Comparison of ENCODE assay signal across 10 mouse cellular contexts in the genomic region with DNA sequence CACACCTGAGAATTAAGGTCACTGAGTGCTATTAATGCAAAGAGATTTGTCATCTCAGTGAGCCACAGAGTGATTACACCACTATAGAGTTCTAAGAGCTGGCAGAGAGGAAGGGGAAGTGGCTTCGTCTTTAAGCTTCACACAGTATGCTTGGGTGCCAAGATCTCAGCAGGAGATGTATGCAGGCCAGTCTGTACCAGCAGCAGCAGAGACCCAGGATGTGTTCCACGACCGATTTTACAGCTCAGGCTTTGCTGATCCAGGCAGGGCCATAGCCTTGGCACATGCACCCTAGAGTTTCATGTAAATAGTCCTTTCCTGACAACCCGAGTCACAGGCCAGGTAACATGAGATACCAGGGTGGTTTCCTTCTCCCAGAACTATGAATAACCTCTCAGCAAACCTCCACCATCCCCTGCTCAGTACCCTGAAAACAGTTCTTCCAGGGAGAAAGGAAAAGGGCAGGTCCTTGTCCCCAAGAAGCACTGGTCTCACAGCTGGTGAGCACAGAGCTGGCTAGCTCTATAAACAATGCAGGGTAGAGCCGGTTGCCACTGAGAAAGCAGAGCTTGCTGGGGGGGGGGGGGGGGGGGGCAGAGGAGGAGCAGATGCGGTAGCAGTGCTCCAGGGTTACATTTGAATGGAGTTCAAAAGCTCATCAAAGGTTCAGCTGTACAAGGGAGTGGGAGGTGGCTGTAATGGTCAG.
DNase-seq lines count a peak whose midpoint lies in the region; ATAC-seq and TF ChIP-seq lines count a peak whose summit lies in the region.
"Had no signal": no experiment of that assay in that cellular context is flagged by ENCODE, and none has a peak within 500 bp of the region (broad histone marks: within the 10 kb centered on the region; RNA-seq: fewer than 3 reads in every experiment).

No protein-coding gene starts in this region.

- peak; percentile 98 for ATAC-seq in activated CD4-positive, CD25-positive, alpha-beta regulatory T cell, adult 4 months
- ATAC-seq in hindbrain, embryonic 13.5 days (ENCODE audit: low FRiP score): 0 out of 2 replicates have a peak, but pooled peaks have one; percentile 28

- H3K9ac ChIP-seq in hindbrain, embryonic 13.5 days: no peak overlapping the region
- H3K9ac ChIP-seq: lung, embryonic 15.5 days had no signal

- DNase-seq in lung, adult 18-20 months: peak; percentile 5 to 9
- no peak for DNase-seq in lung, adult 2 months
- peak; percentile 65 for DNase-seq in thymus, adult 2 months
- DNase-seq in adrenal gland, adult 8-10 months: no peak
- no peak for DNase-seq in kidney, postnatal 10 days
- DNase-seq in kidney, postnatal 14 days: no peak
- DNase-seq: heart, adult 18-20 months had no signal

- no peak for TF ChIP-seq CTCF in lung, adult 2 months (IDR thresholded peaks at IDR 0.05; ENCODE audit: insufficient read depth, low read length)
- no peak for TF ChIP-seq CTCF in thymus, adult 2 months (IDR thresholded peaks at IDR 0.05; ENCODE audit: borderline replicate concordance, control insufficient read depth, extremely low read depth, insufficient read depth, low read length, poor library complexity)

- no peak overlapping the region for H3K4me3 ChIP-seq in lung, adult 2 months (replicated peaks; ENCODE audit: extremely low read depth, low read depth, low read length)
- no peak overlapping the region for H3K4me3 ChIP-seq in hindbrain, embryonic 13.5 days
- H3K4me3 ChIP-seq in thymus, adult 2 months (ENCODE audit: control insufficient read depth, insufficient read depth, low read length): no peak overlapping the region
- H3K4me3 ChIP-seq: lung, embryonic 15.5 days had no signal

- no peaks in the 10 kb centered on the region for H3K9me3 ChIP-seq in hindbrain, embryonic 13.5 days
- H3K9me3 ChIP-seq: lung, embryonic 15.5 days had no signal

- H3K36me3 ChIP-seq in hindbrain, embryonic 13.5 days: no peaks in the 10 kb centered on the region
- no peaks in the 10 kb centered on the region for H3K36me3 ChIP-seq in thymus, adult 2 months (ENCODE audit: control insufficient read depth, insufficient read depth, low read length)
- H3K36me3 ChIP-seq: lung, embryonic 15.5 days had no signal

- H3K27ac ChIP-seq in hindbrain, embryonic 13.5 days: no peak overlapping the region
- H3K27ac ChIP-seq in thymus, adult 2 months (ENCODE audit: control insufficient read depth, insufficient read depth, low read length): peak overlapping the region; percentile 92
- H3K27ac ChIP-seq: lung, embryonic 15.5 days had no signal

- 20% methylated on average over 6 of the region's 6 CpGs for WGBS in lung, adult 2 months
- WGBS in hindbrain, embryonic 13.5 days: 13% methylated on average over 6 of the region's 6 CpGs
- WGBS in thymus, adult 2 months: 1% methylated on average over 6 of the region's 6 CpGs

- H3K4me1 ChIP-seq in lung, adult 2 months (ENCODE audit: control insufficient read depth, insufficient read depth, low read length): peaks cover 6% of the 10 kb centered on the region
- H3K4me1 ChIP-seq in hindbrain, embryonic 13.5 days (replicated peaks): 0 out of 2 replicates have a peak, but pooled peaks cover 2% of the 10 kb centered on the region
- H3K4me1 ChIP-seq in thymus, adult 2 months (replicated peaks; ENCODE audit: control insufficient read depth, insufficient read depth, low read length): peaks cover 19% of the 10 kb centered on the region

- H3K4me2 ChIP-seq in hindbrain, embryonic 13.5 days: no peak overlapping the region
- H3K4me2 ChIP-seq: lung, embryonic 15.5 days had no signal

- TF ChIP-seq POLR2A in lung, adult 2 months (IDR thresholded peaks at IDR 0.05; ENCODE audit: borderline replicate concordance, extremely low read depth, low read depth, low read length): no peak
- TF ChIP-seq POLR2A in thymus, adult 2 months (IDR thresholded peaks at IDR 0.05; ENCODE audit: control insufficient read depth, extremely low read depth, insufficient read depth, low read length, poor library complexity): no peak

- H3K27me3 ChIP-seq in hindbrain, embryonic 13.5 days: no peaks in the 10 kb centered on the region
- no peaks in the 10 kb centered on the region for H3K27me3 ChIP-seq in thymus, adult 2 months (ENCODE audit: control insufficient read depth, insufficient read depth, low read length)
- H3K27me3 ChIP-seq: lung, embryonic 15.5 days had no signal

Comparison
In these comparisons a context has a peak if more than half of its experiments do, and no peak if none do; other contexts are left out.
1. DNase-seq: peak in lung, adult 18-20 months (2 of 2) and thymus, adult 2 months (single experiment); none in lung, adult 2 months (single experiment), adrenal gland, adult 8-10 months (single experiment), kidney, postnatal 10 days (single experiment) and kidney, postnatal 14 days (single experiment).